Mouse (Mus musculus): ENCODE data around the gene Edaradd.

DNA sequence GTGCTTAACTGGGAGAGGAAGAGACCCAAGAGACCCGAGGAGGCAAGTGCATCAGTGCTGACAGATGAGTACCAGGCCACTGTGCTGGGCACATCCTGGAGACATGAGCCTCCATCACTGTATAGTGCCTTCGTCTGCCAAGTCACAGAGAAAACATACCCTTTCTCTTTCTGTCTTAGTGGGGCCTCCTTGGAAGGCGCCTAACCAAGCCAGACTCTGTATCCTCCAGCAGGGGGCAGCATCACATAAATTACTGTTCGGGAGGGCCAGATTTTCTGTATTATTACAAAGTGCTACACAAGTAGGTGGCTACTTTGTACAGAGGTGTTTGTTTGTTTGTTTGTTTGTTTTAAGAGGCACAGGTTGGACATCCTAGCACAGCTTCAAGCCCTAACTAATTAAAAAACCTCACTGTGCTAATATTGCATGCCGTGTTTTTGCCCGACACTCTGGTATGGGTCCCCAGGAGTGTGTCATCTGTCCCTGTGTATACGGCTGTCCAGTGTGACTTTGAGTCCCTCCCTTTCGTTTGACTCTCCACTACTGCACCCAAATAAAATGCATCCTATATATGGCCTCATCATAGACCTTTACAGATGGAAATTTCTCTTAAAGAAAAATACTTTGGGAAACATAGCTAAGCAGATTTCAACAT is 46.4 kb downstream of the Edaradd start:
- TF ChIP-seq POLR2A (IDR thresholded peaks at IDR 0.05; ENCODE audit: extremely low read depth, insufficient read depth, low read length) (no peak), CTCF (IDR thresholded peaks at IDR 0.05; ENCODE audit: low read depth, low read length) (peak; percentile 68)
